Mouse (Mus musculus): ENCODE data around the gene Dync1li1.

DNA sequence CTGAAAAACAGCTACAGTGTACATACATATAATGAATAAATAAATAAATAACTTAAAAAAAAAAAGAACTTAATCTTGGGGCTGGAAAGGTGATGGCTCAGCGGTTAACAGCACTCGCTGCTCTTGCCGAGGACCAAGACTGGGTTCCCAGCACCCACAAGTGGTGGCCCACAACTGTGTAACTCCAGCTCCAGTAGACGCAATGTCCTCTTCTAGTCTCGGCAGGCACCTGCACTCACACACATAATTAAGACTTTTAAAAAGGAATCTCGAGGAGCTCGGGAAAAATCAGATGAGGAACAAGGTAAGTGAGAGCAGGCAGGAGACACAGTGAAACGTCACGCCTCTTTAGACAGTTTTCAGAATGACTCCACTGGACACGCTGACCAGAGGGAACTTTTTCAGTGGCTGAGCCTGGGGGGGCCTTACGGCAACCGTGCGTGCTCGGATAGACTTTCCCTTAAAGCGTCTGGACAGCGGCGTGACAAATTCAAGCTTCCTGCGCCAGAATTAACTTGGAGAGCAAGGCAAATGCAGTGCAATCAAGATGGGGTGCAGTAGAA, 49.3 kb upstream of the Dync1li1 start:
- TF ChIP-seq CTCF (IDR thresholded peaks at IDR 0.05; ENCODE audit: extremely low read depth, insufficient read length, insufficient replicate concordance, low read depth, low read length) (no peak), POLR2A (IDR thresholded peaks at IDR 0.05; ENCODE audit: low read depth, low read length) (no peak)
